Mouse (Mus musculus) left cerebral cortex, adult 2 months (tissue): ENCODE data around the gene Trap1a. TPM values are rescaled to one million over a fixed set of nuclear protein-coding genes. Genes with fewer than 3 reads are reported as not detected.
"Not testable (repeated sequence)": the region's sequence is repeated elsewhere in the genome, so short reads cannot be mapped to it uniquely, and the experiment has no call there.

Experiments used
- DNase-seq, 2 experiments: peaks; one replicate each; pipeline ENCODE4 v3.0.0; 2021 to 2022; ENCODE audit warnings: low spot score in 2 of 2, mixed read lengths in 1 of 2; ENCODE audit errors: extremely low spot score in 1 of 2
- H3K27ac ChIP-seq: fragments of 200-600 bp; 2 replicates; pipeline ENCODE4 v1.8.1; 2022
- H3K4me3 ChIP-seq: fragments of 200-600 bp; 2 replicates; pipeline ENCODE4 v1.8.1; 2022
- CTCF ChIP-seq: fragments of 200-600 bp; IDR thresholded peaks from 2 replicates; pipeline ENCODE4 v1.8.1; 2022; ENCODE audit warnings: antibody characterized with exemption, mild to moderate bottlenecking, moderate library complexity
- intact Hi-C: fragments of 180-260 bp; cut with DNase I; formaldehyde crosslinking; loops from one replicate; pipeline ENCODE4 v1.15.1; 2025
- long read RNA-seq, 2 experiments: library from polyadenylated mRNA; stranded (forward); transcript quantifications; one replicate each; pipeline ENCODE4 v2.0.0; 2021; ENCODE audit warnings: borderline mapping rate in 2 of 2
- total RNA-seq, 2 experiments: library from RNA; stranded (reverse); gene quantifications; 2 replicates each; pipeline ENCODE4 v1.2.3; 2021

Gene Trap1a
- not detected for total RNA-seq
- long read RNA-seq, experiment 1: 0 reads
- long read RNA-seq, experiment 2: 0 reads

DNA sequence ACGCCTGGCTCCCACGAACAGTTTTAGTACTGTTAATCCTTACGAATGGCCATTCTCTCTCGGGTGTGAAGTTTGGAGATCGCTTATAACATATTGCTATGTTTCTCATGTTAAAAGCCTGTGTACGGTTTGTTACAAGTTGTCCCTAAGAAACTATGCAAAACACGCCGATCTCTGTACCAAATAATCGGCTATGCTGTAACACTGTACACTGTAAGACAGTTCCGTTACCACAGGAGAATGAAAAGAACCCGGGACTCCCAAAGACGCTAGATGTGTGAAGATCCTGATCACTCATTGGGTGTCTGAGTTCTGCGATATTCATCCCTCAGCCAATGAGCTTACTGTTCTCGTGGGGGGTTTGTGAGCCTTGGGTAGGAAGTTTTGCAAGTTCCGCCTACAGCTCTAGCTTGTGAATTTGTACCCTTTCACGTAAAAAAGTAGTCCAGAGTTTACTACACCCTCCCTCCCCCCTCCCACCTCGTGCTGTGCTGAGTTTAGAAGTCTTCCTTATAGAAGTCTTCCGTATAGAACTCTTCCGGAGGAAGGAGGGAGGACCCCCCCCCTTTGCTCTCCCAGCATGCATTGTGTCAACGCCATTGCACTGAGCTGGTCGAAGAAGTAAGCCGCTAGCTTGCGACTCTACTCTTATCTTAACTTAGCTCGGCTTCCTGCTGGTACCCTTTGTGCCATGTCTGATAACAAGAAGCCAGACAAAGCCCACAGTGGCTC, at the start of gene Trap1a:
Gene Trap1a (plus strand): TSS at position 421 of the 732 bp plus-strand sequence.
- no peak for TF ChIP-seq CTCF
- intact Hi-C loops: no loop called here
- H3K27ac ChIP-seq: no peak within 1 kb of the TSS

DNA sequence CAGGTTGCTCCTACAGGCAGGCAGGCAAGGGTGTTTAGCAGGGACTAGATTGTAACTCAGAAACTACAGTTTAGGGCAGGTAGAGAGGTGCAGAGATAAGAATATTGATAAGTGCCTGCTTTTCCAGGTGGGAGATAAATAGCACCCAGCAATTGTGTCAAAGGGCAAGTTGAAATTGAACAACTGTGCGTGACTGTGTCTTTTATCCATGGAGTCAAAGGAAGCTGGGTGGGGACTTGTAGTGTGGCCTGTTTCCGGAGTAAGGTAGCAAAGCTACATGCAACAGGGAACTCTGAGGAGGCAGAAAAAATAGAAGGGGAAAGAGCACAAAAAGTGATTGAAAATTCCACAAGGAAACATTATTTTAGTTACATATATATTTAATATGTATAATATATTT, 40.4 kb upstream of the Trap1a start:
- Histone ChIP-seq H3K27ac (no peak overlapping the region), H3K4me3 (no peak overlapping the region)
- no peak for TF ChIP-seq CTCF
- no peak for DNase-seq
- intact Hi-C loops: no loop called here

More for the DNA sequence above, at the start of gene Trap1a:
- H3K4me3 ChIP-seq: no peak within 1 kb of the TSS
- DNase-seq: no peak

DNA sequence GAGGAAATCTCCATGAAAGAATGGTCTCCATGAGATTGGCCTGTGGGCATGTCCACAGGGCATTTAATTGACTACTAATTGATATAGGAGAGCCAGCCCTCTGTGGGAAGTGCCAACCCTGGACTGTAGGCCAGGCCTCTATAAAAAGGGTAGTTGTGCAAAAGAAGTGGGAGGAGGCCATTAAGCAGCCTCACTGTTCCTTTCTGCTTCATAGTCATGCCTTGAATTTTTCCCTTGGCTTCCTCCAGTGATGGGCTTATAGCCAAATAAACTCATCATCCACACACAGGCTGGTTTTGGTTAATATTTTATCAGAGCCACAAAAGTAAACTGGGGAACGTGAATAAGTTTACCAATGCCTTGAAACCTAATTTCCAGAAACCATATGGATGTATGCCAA, 38.2 kb upstream of the Trap1a start:
- intact Hi-C loops: no loop called here
- H3K27ac ChIP-seq: no peak overlapping the region
- no peak for DNase-seq
- no peak overlapping the region for H3K4me3 ChIP-seq
- TF ChIP-seq CTCF: no peak

DNA sequence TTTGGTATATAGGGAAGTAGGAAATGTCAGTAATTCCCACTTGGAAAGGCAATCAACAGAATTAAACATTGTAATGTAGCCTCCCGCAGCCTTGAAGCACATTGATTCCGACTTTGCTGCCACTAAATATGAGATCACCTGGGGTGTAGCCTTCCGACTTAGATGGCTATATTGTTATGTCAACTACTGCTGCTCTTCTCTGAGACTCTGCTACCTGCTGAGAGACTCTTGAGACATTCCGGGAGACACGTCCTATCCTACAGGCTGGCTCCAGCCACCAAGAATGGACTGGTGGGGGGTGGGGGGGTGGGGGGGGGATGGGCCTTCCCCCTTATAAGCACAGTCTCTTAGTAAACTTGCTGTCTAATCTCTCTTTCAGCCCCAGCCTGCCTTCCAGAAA, 16.1 kb upstream of the Trap1a start:
- H3K27ac ChIP-seq, DNase-seq, H3K4me3 ChIP-seq, intact Hi-C loops: not testable (repeated sequence)

DNA sequence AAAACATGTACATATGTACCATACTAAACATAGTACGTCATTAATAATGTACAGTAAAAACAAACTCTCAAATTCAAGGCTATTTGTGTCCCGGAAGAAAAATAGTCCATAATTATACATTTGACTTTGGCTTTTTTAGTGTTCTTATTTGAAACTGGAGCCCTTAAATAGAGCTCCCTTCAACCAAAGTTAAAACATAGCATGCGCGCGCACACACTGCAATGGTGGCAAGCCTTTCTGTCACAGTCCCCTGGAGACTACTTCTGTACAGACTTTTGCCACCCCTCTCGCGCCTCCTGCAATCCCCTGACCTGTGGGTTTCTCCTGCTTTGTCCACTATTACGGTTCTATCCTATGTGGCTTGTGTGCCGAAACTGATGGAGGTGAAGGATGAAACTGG, 900 bp upstream of the Trap1a start:
- intact Hi-C loops: no loop called here
- no peak overlapping the region for H3K4me3 ChIP-seq

DNA sequence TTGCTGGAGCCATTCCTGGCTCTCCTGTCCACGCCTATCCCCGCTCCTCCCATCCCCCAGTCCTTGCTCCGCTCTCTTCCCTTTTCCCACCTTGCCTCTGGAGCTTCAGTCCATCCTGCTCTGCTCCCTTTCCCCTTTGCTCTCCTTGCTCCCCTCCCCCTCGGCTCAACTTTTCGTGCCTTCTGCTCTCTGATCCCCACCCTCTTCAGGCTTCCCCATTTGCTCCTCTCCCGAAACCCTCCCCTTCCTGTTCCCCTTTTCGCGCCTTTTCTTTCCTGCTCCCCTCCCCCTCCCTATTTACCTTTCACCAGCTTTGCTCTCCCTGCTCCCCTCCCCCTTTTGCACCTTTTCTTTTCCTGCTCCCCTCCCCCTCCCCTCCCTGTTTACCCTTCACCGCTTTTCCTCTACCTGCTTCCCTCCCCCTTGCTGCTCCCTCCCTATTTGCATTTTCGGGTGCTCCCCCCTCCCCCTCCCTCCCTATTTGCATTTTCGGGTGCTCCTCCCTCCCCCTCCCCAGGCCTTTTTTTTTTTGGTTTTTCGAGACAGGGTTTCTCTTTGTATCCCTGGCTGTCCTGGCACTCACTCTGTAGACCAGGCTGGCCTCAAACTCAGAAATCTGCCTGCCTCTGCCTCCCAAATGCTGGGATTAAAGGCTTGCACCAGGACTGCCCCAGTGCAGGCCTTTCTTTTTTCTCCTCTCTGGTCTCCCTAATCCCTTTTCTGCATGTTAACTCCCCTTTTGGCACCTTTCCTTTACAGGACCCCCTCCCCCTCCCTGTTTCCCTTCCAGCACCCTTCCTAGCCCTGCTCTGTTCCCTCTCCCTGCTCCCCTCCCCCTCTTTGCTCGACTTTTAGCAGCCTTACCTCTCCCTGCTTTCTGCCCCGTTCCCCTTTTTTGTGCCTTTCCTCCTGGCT, 1.3 kb downstream of the Trap1a start:
- no peak for DNase-seq
- TF ChIP-seq CTCF: no peak
- Histone ChIP-seq H3K27ac (no peak overlapping the region), H3K4me3 (no peak overlapping the region)
- intact Hi-C loops: no loop called here

More for the DNA sequence above, 900 bp upstream of the Trap1a start:
- no peak overlapping the region for H3K27ac ChIP-seq
- no peak for TF ChIP-seq CTCF
- no peak for DNase-seq

DNA sequence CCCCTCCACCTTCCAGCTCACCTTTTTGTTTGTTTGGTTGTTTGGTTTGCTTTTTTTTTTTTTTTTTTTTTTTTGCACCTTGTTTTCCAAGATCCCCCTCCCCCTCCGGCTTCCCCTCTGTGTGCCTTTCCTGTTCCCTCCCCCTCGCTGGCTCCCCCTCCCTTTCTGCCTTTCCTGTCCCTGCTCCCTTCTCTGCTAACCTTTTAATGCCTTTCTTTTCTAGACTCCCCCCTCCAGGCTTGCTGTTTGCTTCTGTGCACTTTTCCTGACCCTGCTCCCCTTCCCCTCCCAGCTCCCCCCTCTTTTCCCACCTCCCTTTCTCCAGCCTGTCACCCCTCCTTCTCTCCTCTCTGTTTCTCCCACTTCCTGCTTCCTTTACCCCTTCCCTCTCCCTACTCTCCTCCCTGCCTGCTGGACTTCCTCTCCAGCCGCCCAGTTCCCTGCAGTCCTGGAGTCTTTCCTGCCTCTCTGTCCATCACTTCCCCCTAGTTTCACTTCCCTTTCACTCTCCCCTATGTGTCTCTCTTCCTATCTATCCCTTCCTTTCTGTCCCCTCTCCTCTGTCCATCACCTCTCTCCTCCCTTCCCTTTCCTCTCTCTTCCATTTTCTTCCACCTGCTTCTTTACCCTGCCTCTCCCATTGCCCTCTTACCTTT, 2.1 kb downstream of the Trap1a start:
- no peak for TF ChIP-seq CTCF
- no peak overlapping the region for H3K27ac ChIP-seq
- no peak for DNase-seq
- H3K4me3 ChIP-seq: no peak overlapping the region
- intact Hi-C loops: no loop called here

DNA sequence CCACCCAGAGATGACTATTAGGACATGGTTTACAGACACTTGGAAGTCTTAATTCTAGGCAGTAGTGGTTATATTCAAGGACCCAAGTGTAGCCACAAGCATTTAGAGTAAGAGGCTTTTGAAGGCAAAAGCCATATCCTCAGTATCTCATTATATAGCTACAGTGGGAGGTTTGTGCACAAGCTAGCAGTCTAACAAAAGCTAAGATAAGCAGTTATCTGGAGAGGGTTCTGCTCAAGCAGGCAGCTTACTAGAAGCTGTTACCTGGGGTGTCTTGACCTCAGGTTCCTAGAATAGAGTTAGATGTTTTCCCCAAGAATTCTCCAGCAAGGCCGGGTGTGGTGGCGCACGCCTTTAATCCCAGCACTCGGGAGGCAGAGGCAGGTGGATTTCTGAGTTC, 6.1 kb downstream of the Trap1a start:
- TF ChIP-seq CTCF: no peak
- no peak overlapping the region for H3K27ac ChIP-seq
- no peak for DNase-seq
- intact Hi-C loops: no loop called here
- no peak overlapping the region for H3K4me3 ChIP-seq

DNA sequence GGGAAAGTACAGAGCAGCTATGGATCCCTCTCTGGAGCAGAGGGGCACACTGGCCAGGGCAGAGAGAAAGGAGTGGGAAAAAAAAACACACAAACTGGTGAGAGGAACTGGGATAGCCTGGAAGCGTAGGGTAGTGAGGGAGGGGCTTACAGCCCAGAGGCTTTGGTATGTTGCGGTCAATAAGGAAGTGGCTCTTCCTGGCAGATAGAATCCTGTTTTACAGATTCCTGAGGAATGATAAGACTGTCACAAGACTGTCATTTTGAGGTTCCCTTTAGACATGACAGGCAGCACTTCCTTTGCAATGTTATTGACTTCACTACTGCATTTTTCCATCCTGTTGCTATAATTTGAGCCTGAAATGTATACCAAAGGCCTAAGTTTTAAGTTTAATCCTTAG, 7.7 kb downstream of the Trap1a start:
- intact Hi-C loops: no loop called here
- DNase-seq: no peak

DNA sequence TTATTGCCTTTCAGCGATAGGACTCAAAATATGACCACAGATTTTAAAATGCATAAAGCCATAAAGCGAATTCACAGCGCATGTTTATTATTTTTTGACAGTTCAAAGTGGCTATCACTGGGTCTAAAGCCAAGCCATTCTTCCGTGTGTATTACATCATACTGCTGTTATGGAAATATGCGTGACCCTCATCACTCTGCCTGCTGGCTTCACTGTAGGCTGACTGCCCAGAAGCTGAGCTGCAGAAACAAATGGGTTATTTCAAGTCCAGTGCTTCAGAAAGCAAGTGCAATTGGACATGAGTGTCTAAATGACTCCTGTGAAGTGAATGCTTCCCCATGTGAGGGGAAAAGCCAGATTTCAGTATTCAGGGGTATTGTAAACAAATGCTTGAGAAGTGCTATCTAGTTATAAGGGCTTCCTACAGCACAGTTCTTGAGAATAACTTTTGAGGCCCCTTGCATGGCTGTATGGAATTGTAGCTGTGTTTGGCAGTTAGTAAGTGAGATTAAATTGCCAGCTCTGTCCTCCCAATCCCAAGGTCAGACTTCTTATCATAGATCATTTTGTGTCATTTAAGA, 18.8 kb downstream of the Trap1a start:
- DNase-seq: no peak
- Histone ChIP-seq H3K27ac (no peak overlapping the region), H3K4me3 (no peak overlapping the region)
- TF ChIP-seq CTCF: no peak
- intact Hi-C loops: no loop called here

More for the DNA sequence above, 7.7 kb downstream of the Trap1a start:
- Histone ChIP-seq H3K27ac (no peak overlapping the region), H3K4me3 (no peak overlapping the region)
- no peak for TF ChIP-seq CTCF

DNA sequence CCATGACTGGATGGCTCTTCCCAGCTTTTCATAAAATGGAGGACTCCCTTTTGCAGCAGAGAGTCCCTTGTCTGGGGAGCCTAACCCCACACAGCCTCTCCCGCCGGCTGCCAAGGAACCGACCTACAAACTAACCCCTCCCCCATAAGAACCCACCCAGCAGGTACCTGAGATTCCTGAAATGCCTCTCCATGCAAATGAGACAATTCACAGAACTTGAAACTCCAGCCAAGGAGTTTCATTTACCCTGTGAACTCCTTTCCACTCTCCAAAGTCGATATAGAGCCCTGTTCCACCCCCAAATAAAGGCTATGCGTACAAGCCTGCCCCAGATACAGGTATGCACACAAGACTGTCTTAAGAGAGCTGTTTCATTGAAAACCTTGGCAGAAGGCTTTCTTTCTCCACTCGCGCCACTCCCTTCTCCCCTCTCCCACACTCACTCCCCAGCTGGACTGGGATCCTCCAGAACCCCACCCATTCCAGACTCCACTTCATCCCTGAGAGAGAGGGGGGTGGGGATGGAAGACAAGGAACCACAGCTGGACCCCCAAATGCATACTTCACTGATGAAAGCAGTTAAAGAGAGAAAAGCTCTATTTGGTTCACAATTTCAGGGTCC, 24.3 kb downstream of the Trap1a start:
- Histone ChIP-seq H3K27ac (no peak overlapping the region), H3K4me3 (no peak overlapping the region)
- DNase-seq: no peak
- intact Hi-C loops: no loop called here
- TF ChIP-seq CTCF: no peak
